Mouse (Mus musculus) urinary bladder, adult 2 months (tissue): ENCODE data around the gene Dand5. TPM values are rescaled to one million over a fixed set of nuclear protein-coding genes. Genes with fewer than 3 reads are reported as not detected.

ENCODE experiments used
- DNase-seq: peaks from one replicate; pipeline ENCODE4 v3.0.0; 2022; ENCODE audit warnings: low spot score
- polyA plus RNA-seq: library from polyadenylated mRNA; depleted of rRNA; stranded (reverse); fragments of >200 nt; gene quantifications from 2 replicates; pipeline ENCODE4 v1.2.3, GENCODE M21; 2012; rRNA removed

The Dand5 gene
- polyA plus RNA-seq: 4.7 and 4.8 TPM in 2 replicates

DNA sequence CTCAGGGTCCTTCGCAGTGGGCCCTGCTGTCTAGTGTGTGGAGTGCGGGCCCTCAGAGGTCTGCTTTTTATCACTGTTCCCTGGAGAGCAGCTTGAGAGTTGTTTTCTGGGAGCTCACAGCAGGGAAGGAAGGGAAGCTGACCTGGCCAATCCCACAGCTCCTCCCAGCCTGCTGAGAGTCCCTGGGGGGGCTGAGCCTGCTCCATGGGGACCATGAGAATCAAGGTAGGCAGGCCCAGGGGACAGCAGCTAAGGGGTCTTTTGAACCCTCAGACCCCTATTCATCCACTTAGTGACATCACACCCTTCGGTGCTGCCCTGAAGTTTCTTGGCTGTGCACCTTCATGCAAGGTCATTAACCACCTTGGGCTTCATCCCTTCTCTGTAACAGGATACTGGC lies at the start of gene Dand5:
Dand5 (minus strand) TSS at position 101 of the 400 bp plus-strand sequence.
- DNase-seq: no peak

DNA sequence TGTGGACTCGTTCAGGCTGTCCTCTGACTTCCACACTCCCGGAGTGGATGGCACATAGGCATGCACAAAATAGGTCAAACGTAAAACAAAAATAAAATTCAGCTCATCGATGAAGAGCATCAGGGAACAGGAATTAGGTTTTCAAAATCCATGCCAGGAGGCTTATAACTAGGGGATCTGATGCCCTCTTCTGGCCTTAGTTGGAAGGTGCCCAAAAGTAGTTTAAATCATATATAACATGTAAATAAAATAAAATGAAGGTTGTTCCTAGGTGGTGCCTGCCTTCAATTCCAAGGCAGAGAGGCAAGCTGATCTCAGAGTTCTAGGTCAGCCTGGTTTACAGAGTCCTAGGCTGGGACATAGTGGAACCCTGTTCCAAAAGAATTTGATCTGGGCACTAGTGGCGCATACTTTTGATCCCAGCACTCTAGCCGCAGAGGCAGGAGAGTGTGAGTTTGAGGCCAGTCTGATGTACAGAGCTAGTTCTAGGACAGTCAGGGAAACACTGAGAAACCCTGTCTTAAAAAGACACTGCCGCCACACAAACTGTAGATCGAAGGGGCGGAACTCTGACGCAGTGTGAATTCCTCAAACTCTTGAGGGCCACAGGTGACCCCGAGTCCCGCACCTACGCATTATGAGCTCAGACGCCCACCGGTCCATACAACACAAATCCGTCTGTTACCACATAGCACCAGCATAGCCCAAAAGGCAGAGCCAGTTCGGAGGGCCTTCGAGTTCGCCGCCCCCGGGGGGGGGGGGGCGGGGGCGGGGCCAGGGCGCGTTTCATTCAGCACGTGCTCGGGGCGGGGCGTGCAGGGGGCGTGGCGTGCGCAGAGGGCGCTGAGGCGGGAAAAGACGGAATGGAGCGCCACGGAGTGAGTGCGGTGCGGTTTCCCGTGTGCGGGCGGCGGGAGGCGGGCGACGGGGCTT lies 49.0 kb upstream of the Dand5 start, which contains the start of gene Syce2:
Syce2 (plus strand) TSS at position 736 of the 933 bp plus-strand sequence.
- peak; percentile 62 for DNase-seq

DNA sequence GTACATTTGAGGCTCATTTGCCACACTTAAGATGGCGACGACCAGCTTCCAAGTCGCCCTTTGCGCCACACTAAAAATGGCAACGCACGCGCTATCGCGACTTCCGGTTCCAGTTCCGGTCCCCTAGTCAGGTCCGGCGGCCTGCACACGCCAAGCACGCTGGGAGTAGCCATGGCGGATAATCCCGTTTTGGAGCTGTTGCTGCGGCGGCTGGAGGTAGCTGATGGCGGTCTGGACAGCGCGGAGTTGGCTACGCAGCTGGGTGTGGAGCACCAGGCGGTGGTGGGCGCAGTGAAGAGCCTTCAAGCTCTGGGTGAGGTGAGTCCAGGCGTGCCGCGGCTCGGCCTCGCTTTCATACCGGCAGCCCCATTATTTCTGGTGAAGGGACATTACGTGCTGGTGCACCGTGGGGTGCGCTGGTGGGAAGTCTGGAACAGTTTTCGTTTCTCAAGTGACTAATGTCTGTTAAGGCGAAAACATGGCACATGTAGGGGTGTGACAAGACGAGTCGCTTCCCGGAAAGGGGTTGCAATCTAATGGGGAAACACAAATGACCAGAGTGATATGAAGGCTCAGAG lies 34.3 kb upstream of the Dand5 start, which contains the start of gene Farsa:
Farsa (plus strand) TSS at position 126 of the 578 bp plus-strand sequence.
- DNase-seq: peak; percentile 80

DNA sequence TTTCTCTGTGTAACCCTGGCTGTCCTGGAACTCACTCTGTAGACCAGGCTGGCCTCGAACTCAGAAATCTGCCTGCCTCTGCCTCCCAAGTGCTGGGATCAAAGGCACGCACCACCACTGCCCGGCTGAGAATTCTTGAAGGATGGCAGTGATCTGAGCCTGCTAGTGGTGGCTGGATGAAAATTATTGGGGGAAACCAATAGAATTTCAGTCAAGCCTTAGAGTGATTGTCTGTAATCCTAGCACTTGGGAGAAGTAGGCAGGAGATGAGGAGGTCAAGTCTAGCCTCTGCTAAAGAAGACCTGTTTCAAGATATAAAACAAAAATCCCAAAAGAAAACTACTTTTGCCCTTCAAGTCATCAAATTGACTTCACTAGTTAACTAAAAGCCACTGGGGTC lies 33.8 kb upstream of the Dand5 start:
- no peak for DNase-seq

DNA sequence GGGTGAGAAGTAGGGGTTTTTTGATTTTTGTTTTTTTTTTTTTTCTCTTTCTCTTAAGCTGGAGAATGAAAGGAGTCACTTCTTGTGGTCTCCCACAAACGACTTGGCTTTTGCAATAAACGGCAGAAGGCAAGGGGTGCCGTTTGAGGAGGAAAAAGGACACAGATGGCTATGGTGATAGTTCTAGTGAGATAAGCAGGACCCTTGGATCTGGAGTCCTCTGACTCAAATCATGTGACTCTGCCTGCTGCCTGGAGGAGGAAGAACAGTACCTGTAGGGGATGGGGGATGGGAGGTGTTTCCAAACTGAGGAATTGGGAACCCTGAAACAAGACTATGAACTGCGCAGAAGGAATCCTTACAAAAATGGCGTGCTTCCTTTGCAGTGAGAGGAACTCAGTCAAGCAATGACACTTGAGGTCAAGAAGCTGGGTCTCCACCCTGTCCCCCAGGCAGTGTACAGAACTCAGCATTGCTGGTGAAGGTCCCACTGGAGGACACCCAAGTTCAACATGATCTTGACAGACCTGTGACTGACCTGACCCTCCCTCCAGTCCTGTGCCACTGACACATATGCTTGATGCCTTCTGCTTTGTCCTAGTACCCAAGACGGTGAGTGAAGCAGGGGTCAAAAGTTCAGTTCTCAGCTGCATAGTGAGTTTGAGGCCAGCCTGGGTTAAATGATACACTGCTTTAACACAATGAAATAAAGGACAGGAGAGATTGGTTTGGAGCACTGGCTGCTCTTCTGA lies 25.2 kb upstream of the Dand5 start:
- DNase-seq: no peak

DNA sequence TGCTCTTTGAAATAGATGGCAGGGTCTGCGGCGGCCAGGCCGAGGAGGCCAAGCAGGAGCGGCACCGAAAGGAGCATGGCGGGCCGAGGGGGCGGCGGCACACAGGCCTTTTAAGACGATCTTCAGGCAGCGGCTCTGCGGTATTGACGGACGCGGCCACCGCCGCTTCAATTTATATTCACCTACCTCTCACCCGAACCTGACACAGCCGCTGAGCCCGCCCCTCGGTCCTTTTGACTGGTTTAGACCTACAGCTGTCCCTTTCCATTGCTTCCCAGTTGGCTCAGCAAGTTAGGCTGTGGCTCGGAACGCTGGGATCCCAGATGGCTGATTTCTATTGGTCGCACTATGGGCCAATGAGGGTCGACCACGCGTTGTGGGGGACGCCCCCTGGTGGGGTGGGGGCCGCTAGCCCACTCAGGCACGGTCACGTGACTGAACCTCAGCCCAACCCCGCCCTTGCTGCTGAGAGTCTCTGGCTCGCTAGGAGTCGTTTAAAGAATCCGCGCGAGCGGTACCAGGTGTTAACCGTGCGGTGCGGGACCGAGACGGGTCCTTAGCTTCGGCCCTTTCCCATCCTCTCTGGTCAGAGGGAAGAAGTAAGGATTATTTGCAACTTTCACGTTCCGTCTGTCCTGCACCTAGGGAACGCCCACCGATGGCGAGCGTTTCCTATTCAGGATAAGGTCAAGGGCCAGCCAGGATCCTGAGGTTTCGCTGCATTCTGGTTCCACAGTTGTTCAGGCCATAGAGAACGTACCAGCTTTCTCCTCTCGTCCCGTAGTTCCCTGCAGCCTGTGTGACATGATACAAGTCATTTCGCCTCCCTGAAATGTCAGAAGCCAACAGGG lies 24.3 kb upstream of the Dand5 start, which contains the start of gene Calr:
Calr (minus strand) TSS at position 213 of the 851 bp plus-strand sequence.
- peak; percentile 99 for DNase-seq

DNA sequence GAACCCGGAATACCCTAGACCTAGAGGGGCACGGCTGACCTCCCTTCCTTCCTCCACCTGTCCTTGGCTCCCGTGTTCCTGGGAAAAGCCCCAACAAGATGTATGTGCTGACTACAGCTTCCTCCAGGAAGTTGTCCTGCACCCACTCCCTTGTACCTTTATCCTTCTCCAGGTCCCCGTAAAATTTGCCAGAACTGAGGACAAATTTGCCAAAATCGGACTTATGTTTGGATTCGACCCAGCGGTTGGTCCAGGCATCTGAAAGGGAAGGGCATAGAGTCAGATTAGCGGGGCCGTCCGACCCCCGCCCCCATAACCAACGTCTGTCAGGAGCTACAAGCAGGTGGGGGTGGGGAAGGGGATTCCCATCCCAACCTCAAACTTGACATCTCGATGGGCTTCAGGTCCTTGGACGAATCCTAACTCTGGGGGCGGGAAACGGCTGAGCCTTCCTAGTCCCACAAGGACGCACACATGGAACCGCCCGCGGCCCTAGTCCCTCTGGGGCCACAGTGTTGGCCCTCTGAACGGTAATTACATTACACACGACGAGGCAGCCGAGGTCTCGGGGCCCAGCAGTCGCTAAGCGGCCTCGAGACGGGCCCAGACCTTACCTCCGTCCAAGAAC lies 23.6 kb upstream of the Dand5 start:
- no peak for DNase-seq

DNA sequence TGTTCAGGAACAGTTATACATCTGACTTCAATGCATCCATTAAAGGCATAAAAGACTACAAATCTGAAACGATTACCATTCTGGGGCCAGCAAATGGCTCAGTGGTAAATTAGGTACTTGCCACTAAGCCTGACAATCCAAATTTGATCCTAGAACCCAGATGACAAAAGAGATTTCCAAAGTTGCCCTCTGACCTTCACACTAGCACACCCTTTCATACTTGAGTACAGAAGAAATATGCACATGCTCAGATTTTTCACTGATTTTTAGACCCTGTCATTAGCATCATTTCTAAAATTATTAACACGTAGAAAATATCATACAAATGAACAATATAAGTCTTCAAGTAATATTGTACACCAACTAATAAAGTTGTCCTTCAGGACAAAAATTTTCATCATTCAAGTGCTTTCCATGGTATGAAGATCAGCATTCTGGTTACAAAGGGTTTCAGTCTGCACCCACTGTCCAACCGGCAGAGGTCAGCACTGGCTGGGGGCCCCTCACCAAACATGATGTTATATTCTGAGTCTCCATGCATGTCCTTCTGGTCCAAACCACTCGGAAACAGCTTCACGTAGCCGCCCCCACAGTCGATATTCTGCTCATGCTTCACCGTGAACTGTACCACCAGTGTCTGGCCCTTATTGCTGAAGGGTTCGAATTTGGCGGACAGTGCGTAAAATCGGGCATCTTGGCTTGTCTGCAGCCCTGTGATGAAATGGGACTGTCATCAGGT lies 22.9 kb upstream of the Dand5 start:
- no peak for DNase-seq

DNA sequence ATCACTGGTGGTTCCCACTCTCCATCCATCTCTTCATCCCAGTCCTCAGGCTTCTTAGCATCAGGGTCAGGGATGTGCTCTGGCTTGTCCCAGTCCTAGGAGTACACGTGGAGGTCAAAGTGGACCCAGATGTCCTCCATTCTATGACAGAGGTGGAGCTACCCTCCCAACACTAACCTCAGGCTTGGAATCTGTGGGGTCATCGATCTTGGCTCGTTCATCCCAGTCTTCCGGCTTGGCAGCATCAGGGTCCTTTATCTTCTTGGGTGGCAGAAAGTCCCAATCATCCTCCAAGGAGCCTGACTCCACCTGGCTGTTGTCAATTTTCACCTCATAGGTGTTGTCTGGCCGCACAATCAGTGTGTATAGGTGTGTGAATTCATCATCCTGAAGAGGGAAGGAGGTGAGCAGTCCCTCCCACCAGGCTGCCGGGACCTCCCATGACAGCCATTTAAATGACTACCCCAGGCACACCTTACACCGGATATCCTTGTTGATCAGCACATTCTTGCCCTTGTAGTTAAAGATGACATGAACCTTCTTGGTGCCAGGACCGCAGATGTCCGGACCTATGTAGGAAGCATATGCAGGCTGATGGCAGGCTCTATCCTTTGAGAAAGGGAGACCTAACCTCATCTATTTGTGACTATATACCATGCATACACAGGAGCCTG lies 21.9 kb upstream of the Dand5 start:
- no peak for DNase-seq

DNA sequence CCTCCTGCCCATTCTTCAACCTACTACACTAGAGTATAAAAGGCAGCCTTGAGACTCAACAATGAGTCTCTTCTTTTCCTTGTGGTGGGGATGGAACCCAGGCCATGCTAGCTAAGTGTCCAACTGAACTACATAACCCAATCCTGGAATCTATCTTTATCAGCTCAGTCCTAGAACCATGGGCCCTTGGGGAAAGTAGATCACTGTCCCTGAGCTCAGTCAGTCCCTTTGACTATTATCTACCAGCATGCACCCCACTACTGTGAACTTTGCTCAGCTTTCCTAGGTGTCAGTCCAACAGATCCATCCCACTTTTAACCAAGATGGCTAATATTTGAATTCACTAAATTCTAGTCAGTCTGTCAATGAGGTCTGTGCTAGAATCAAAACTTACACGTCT lies 18.9 kb upstream of the Dand5 start:
- no peak for DNase-seq

DNA sequence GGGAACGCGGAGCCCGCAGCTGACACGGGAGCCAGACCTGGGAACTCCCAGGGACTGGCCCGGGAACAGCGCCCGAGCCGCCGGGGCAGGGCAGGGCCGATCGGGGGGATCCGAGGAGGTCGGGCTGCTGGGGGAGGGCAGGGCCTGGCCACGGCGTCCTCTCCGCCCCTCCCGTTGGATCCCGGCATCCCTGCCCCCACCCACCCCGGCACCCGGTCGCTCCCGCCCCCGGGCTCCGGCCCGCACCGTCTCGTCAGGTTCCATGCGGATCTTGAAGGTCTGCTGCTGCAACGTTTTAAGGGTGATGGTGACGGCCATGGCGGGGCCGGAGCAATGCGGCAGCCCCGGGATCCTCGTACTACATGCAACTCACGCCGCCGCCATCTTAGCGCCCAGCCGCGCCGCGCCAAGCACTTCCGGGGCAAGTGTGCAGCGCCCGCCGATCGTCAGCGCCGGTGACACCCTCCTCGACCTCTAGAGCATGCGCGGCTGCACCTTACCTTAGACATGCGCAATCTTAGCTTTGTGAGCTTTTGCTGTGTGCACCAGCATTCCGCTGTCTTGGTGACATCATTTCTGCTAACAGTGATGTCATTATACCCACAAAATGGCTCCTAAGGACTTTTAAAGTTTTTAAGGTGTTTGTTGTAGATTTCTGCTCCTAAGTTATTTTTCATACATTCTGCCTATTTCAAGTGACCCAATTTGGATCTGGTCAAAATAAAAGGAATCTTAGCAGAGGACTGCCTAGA lies 17.8 kb upstream of the Dand5 start, which contains the start of gene Rad23a:
Rad23a (minus strand) TSS at position 418 of the 752 bp plus-strand sequence.
- DNase-seq: peak; percentile 86

DNA sequence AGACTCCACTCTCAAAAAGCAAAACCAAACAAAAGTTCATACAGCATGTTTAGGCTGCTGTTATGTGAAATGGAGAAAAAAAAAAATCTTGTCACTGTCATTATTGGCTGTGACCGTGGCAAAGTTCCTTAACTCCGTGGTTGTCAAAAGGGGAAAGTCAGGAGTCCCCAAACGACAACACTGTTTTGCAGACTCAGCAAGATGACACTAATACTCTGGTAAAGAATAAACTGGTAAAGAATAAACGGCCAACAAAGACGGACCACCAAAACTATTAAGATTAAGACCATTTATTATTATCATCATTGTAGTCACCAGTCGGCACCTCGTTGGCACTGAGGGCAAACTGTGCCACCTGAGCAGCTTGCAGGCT lies 17.2 kb upstream of the Dand5 start:
- no peak for DNase-seq

DNA sequence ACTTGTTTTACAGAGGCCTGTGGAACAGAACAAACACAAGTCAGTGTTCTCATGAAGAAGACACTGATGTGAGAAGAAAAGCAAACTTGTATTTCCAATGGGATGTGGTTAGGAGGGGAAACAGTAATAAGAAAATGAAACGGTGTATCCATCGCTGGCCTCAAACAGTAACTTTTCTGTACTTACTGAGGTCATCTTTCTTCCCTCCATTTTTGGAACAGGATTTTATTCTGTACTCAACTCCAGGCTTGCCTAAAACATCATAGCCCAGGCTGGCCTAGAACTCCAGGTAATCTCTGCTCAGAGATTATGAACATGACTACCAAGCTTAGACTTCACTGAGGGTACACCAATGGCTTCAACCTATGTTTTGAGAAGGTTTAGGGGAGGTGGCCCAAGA lies 16.8 kb upstream of the Dand5 start:
- DNase-seq: no peak

DNA sequence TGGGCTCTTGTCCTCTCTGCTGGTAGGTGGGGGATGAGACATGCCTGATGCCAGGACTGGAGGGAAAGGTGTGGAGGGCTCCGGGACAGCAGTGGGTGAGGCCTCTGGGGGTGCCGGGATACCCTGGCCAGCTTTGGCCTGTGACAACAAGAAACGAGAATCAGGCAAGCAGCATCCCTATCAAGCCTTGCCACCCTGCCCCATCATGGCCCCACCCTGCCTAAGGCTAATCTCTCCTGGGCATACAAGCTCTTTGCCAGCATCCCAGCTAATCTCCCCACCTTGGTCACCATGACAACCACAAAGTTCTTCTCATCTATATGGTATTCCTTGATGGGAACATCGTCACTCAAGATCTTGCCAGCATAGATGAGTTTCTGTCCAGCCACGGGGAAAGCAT lies 15.9 kb upstream of the Dand5 start:
- DNase-seq: no peak

DNA sequence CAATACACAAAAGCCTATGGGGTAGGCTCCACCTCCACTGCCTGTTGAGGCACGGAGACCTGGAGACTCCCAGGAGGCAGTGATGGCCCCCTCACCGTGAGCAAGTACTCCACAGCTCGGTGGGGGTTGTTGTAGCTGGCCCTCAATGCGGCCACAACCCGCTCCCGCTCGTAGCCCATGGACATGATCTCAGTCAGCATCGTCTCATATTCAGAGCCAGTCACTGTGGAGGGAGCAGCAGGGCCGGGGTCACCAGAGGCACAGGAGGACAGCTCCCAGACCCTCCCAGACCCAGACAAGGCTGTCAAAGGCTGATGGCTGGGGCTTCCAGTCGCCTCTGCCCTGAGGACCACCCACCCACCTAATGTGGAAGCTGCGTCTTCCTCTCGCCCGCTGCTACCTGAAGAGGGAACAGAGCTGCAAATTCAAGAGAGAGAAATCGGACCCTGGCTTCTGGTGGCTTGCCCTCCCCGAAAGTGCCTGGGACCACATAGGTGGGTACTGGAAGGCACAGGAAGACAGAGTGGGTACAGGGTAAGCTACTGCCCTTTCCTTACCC lies 15.4 kb upstream of the Dand5 start:
- no peak for DNase-seq

DNA sequence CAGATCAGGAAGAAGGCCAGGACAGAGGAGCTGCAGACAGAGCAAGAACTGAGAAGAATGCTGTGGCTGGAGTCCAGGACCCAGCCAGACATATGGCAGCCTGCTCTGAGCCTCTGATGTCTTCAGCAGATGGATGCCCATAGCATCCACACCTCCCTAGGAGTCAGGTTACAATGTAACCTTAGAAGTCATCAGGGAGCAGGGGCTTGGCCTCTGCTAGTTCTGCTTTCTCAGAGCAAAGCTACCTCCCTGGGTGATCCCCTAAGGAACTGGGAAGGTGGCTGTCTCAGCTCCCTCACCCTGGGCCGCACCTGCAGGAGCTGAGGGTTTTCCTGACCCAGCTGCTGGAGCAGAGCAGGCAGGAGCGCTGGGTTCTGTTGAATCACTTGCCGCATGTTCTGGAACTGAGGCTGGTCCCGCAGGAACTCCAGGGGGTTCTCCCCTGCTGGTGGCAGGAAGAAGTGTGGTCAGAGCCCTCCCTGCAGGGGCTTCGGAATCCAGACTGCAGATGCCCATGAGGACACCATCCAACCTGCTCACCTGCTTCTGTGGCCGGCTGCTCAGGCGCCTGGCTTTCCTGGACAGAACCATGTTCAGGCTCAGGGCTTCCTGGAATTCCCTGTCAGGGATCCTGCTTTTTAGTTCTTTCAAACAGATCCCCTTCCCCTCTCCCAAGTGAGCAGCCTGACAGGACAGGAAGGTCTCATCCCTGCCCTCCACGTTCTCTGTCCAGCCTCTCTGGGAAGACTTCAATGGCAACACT lies 14.7 kb upstream of the Dand5 start:
- DNase-seq: no peak
